Mouse (Mus musculus) thymus, postnatal 25 days (tissue): Measurements from ENCODE around the gene Nptxr.

ENCODE experiments used
- DNase-seq: peaks from one replicate; pipeline ENCODE4 v3.0.0; 2022

Gene Nptxr

DNA sequence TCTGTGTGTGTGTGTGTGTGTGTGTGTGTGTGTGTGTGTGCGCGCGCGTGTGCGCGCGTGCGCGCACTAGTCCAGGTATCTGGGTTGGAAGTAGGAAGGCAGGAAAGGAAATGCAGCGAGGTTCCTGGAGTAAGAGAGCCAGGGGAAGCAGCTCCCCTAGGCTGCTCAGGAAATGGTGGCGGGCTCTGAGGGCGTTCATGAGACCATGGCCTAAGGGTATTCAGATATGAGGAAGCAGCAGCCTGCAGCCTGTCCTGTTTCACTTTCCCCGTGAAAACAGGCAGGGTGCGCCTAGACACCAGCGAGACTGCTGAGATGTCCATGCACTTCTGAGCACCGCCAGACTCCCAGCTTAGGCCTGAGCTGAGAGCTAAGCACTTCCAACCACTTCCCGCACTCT lies 52.8 kb downstream of the Nptxr start:
- peak; percentile 24 for DNase-seq

DNA sequence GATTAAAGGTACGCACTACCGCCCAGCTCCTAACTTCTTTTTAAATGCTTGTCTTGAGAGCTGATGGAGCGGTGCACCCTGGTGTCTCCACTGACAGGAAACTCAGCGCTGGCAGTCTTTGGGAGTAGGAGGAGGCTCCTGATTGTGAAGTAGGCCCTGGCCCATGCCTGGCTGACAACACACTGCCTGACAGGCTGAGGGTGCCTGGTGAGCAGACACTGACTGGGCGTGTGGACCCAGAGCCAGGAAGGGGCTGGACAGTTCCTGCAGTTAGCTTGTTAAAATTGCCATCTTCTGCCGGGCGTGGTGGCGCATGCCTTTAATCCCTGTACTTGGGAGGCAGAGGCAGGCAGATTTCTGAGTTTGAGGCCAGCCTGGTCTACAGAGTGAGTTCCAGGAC lies 54.3 kb downstream of the Nptxr start:
- no peak for DNase-seq

DNA sequence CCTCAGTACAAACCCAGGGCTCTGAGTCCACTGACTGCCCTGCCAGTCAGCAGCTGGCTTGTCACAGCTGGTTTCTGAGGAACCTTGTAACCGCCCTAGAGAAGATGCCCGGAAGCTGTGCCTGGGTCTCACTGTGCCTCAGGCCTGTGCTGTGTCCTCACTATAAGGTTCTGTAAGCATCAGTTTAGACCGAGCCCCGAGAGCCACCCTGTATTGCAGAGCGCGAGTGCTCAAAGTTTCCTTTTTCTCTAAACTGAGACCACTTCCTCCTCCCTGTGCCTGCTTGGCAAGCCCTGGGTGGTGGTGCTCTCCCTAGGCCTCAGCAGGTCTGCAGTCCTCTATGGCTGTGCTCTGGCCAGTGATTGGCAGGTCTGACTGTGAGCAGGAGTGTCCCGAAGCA lies 55.4 kb downstream of the Nptxr start:
- DNase-seq = peak; percentile 31

DNA sequence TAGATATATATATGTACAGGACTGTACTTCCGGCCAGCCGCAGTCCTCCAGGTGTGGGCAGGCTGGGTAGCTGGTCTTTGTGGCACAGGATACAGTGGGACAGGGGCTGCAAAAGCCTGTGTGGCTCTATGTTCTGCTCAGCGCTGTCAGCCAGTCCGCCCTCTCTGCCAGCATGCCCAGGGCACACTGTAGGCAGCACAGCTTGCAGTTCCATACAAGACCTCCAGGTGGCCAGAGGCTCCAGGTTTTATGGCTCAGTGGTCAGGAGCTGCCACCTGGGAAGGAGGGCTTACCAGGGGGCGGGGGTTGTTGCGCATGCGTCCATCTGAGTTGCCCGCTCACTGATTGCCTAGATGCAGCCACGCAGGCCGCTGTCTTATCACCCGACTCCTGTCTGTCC lies 56.6 kb downstream of the Nptxr start:
- peak; percentile 44 for DNase-seq

DNA sequence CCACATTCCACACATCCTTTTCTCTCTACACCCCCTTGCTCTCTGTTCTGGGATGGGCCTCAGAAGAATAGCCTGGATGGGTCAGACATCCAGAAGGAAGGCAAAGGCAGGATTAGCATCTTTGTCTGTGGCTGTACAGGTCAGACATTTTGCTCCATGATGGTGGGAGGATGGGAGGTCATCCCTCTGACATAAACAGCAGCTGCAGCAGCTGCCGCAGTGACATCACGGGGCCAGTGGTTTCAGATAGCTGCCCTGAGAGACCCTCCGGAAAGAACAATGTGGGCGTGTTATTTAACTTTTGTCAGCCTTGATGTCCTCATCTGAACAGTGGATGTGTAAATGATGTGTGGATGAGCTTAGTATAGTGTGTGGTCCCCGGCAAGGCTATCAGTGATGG lies 58.7 kb downstream of the Nptxr start:
- no peak for DNase-seq

DNA sequence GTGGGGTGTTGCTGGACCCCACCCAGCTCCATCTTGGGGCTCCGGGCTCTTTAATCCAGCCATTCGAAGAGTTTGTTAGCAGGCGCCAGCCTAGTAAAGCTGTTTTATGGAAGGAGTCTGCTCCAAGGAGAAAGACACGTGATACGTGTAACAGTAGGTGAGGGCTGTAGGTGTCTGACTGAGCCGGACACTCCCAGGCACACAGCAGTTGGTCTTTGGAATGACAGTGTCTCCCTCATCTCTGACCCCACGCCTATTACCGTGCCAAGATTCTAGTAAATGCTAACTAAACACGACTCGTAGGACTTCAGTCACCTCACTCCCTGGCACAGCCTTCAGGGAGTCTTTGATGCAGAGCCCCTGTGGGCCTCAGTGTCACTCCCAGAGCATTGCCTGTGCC lies 59.3 kb downstream of the Nptxr start:
- no peak for DNase-seq

DNA sequence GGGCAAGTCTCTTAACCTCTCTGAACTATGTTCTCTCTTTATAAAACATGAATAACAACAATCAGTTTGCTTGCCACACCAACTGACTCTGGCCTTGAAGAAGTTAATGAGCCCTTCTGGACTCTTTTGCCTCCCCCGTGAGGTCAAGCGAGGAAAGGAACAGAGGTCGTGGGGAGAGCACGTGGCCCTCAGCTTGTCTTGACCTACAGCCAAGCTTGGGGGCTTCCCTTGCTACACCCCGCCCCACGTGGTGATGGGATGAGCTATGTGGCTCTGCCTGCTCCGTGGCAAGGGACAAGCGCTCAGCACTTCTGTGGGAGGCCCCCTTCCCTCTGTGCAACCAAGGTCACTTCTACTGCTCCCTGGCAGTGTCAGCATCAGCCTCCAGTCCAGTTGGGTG lies 59.8 kb downstream of the Nptxr start:
- no peak for DNase-seq

DNA sequence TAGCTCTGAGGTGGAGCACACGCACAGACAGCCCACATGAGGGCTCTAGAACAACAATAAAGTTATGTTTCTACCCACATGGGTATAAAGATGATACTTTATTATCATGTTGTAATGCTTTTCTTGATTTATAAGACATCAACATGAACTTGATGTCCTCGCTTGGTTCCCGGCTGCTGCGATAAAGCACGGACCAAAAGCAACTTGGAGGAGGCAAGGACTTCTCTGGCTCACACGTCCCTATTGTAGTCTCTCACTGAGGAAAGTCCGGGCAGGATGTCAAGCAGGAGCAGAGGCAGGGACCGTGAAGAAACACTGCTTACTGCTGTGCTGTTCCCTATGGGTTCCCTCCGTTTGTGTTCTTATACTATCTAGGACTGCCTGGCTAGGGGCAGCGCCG lies 60.6 kb downstream of the Nptxr start:
- DNase-seq = no peak

DNA sequence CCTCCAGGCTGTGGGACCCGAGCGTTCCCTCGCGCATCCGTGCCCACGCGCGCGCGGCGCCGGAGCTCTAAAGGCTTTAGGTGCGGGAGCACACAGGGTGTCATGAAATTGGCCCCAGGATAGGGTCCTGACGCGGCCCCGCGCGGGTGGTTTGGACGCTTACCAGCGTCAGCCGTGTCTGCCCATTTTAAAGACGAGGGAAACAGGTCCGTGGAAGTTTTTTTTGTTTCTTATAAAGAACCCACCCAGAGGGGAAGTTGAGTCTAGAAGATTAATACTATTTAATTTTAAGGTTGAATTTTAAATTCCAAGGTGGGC lies 61.9 kb downstream of the Nptxr start:
- no peak for DNase-seq

DNA sequence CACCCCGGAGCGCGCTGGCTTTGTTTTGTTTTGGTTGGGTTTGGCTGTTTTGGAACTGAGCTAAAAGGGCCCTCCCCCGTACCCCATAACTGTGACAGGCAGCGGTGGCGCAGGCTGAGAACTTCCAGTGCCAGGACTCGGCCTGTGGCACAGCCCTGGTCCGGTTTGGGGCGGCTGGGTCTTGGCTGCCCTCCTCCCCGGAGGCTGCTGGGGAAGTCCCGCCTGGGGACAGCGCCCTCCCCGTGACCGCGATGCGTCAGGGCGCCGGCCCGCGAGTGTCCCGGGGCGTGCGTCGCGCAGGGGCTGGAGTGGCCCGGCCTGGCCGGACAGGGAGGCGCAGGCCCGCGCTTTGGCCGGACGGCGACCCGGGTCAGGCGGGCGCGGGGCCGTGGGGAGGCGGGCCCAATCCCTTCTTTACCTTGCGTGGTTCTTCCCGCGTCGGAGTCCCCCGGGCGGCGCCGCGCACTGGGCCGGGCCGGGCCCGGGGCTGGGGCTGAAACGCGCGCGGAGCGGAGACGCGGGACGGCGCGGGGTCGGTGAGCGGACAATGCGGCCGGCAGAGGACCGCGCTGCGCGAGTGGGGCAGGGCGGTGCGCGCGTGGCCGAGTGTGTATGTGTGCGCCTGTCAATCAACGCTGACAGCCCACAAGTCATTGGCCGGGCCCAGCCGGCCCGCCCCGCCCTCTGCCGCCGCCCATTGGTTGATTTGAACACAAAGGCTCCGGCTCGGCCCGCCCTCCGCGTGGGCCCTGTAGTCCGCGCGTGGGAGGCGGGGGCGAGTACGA lies 62.5 kb downstream of the Nptxr start, which contains the start of gene Sun2:
Sun2 (minus strand) TSS at position 616 of the 785 bp plus-strand sequence.
- DNase-seq = peak; percentile 96

DNA sequence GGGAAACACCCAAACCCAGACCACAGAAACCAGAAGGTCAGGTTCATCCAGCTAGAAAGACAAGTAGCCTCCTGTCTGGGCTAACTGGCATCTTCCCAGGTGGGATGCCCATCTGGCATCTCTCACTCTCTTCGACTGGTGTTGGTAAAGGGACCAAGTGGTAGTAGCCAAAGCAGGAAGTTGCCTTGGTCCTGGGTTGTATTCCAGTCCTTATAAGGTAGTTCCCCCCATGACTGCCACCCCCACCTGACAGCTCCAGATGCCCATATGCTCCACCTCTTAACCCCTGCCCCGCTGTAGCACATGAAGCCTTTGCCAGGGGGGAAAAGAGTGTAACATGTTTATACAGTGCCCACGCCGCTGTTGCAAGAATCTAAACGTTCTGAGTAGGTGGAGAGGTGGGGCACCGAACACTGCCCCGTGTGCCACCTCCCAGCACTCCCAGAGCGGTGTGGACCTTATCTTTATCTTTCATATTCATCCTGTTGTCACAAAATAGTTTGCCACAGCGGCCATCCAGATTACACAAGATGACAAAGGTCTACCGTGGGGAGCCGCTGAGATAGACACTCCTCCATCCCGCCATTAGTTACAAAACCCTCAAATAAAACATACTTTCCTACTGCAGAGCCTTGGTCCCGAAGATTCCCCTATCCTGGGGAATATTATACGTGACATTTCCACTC lies 63.2 kb downstream of the Nptxr start:
- peak; percentile 58 for DNase-seq

DNA sequence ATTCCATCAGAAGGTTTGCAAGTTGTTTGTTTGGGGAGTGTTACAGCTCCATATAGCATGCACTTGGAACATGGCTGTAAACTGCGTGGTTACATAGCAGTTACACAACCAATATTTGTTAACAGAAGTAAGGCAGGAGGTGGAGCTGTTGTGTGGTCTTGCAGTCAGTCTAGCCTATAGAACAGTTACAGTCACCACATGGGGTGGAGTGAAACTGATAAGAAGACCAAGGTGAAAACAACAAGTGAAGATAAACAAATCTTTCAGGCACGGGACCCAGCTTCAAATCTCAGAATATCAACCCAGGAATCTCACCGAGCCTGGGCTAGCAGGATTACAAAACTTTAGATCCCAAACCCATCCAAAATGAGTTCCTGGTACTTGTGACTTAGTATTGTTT lies 63.8 kb downstream of the Nptxr start:
- DNase-seq = no peak
